Mouse (Mus musculus) kidney, postnatal 0 days (tissue): ENCODE measurements around the gene Supt4a. TPM values are rescaled to one million over a fixed set of nuclear protein-coding genes. Genes with fewer than 3 reads are reported as not detected.

Experiments
- ATAC-seq: fragments of 200-750 bp; cut with Nextera tagmentation; replicated peaks from 2 replicates; pipeline ENCODE4 v1.8.0; 2017; ENCODE audit warnings: low read depth, moderate number of reproducible peaks, moderate TSS enrichment, moderate library complexity; ENCODE audit not compliant: low FRiP score
- DNase-seq: peaks from one replicate; pipeline ENCODE4 v3.0.0-alpha.2; 2016; ENCODE audit warnings: low spot score
- H3K27ac ChIP-seq: fragments of 300-500 bp; sonication (generic); 2 replicates; pipeline ENCODE4 v1.5.1; 2014; ENCODE audit warnings: mild to moderate bottlenecking
- H3K27me3 ChIP-seq: fragments of 300-500 bp; sonication (generic); 2 replicates; pipeline ENCODE4 v1.6.1; 2014; ENCODE audit warnings: low read length, mixed read lengths; ENCODE audit not compliant: insufficient read depth
- H3K36me3 ChIP-seq: fragments of 300-500 bp; sonication (generic); 2 replicates; pipeline ENCODE4 v1.6.1; 2014; ENCODE audit warnings: low read length, mixed read lengths; ENCODE audit not compliant: insufficient read depth
- H3K4me1 ChIP-seq: fragments of 300-500 bp; sonication (generic); replicated peaks from 2 replicates; pipeline ENCODE4 v1.6.1; 2014; ENCODE audit warnings: antibody characterized with exemption, low read length, mixed read lengths; ENCODE audit not compliant: insufficient read depth
- H3K4me2 ChIP-seq: fragments of 300-500 bp; sonication (generic); 2 replicates; pipeline ENCODE4 v1.6.1; 2014; ENCODE audit warnings: mild to moderate bottlenecking, low read length, moderate library complexity, mixed read lengths
- H3K4me3 ChIP-seq: fragments of 300-500 bp; sonication (generic); replicated peaks from 2 replicates; pipeline ENCODE4 v1.5.1; 2014; ENCODE audit warnings: low read depth, low read length
- H3K9ac ChIP-seq: fragments of 300-500 bp; sonication (generic); 2 replicates; pipeline ENCODE4 v1.6.1; 2014; ENCODE audit warnings: low read depth, low read length
- H3K9me3 ChIP-seq: fragments of 300-500 bp; sonication (generic); replicated peaks from 2 replicates; pipeline ENCODE4 v1.6.1; 2016; ENCODE audit warnings: low read length, inconsistent platforms, mixed read lengths
- CTCF ChIP-seq: IDR thresholded peaks from 2 replicates; pipeline ENCODE4 v1.5.1; 2016; ENCODE audit warnings: antibody characterized with exemption, low read depth, mild to moderate bottlenecking, moderate library complexity
- WGBS: fragments of 180-500 bp; shearing (Covaris S2); extraction: QIAGEN DNeasy Blood & Tissue Kit; methylation state at CpG from one replicate; pipeline ENCODE4 v1.1.7; 2014; 5-methylcytosine and 5-hydroxymethylcytosine counted together
- microRNA counts: library from miRNA; unstranded; fragments of <30 nt; microRNA quantifications from one replicate; lab custom pipeline; 2015
- microRNA-seq: library from miRNA; unstranded; fragments of <30 nt; microRNA quantifications from one replicate; pipeline ENCODE4, GENCODE M21; 2016
- polyA plus RNA-seq: library from polyadenylated mRNA; unstranded; fragments of >200 nt; fragmentation: Nextera tagmentation; extraction: Ambion mirVana; gene quantifications from 2 replicates; pipeline ENCODE4 v1.2.1, GENCODE M21; 2015

Gene Supt4a
- polyA plus RNA-seq, 1 experiment from 2014 or later, result 171 TPM

GRCm38 (mm10) chr11:87790088-87790487 is 52.7 kb downstream of the Supt4a start:
- no peak for TF ChIP-seq CTCF
- 93% methylated on average over 6 of the region's 6 CpGs for WGBS
- no peaks in the 10 kb centered on the region for H3K4me1 ChIP-seq
- no peaks in the 10 kb centered on the region for H3K36me3 ChIP-seq
- no peak overlapping the region for H3K4me3 ChIP-seq
- H3K9ac ChIP-seq, result no peak overlapping the region
- H3K27me3 ChIP-seq, result no peaks in the 10 kb centered on the region
- DNase-seq, result no peak
- no peaks in the 10 kb centered on the region for H3K9me3 ChIP-seq
- no peak overlapping the region for H3K4me2 ChIP-seq
- ATAC-seq, result no peak
- H3K27ac ChIP-seq, result no peak overlapping the region

MicroRNAs within 50 kb of the gene (microRNA counts, 519-probe panel; counts per million panel counts)
- 4,795 counts per million, percentile 81 among the panel's probes with 10 or more counts for microRNA mmu-miR-142-3p (lab: Ali Mortazavi, UCI)
- 330 counts per million, percentile 68 among the panel's probes with 10 or more counts for microRNA mmu-miR-142-5p (lab: Ali Mortazavi, UCI)

Small RNAs within 50 kb of the gene (microRNA-seq; reads per million reads assigned to microRNA genes)
- gene Mir142, result not detected
- not detected for gene Mir142b

Other genes starting within 250 kb of the Supt4a start
- not detected in 2 replicates for gene Gm11492, start 170.9 kb upstream of the Supt4a start, polyA plus RNA-seq
- gene Sept4, start 168.6 kb upstream of the Supt4a start, polyA plus RNA-seq, result 146 TPM in 2 replicates
- 19.8 and 21.0 TPM in 2 replicates for gene Mtmr4, start 145.4 kb upstream of the Supt4a start, polyA plus RNA-seq
- 0.11 and 0.16 TPM in 2 replicates for gene Hsf5, start 120.4 kb upstream of the Supt4a start, polyA plus RNA-seq
- gene Rnf43, start 74.8 kb upstream of the Supt4a start, polyA plus RNA-seq, result 5.5 and 6.2 TPM in 2 replicates
- gene Tspoap1, start 23.0 kb downstream of the Supt4a start, polyA plus RNA-seq, result 1.9 and 2.5 TPM in 2 replicates
- 0.12 and 0.52 TPM in 2 replicates for gene Mpo, start 56.0 kb downstream of the Supt4a start, polyA plus RNA-seq
- gene Lpo, start 90.7 kb downstream of the Supt4a start, polyA plus RNA-seq, result 1.0 and 2.0 TPM in 2 replicates
- 10.1 and 12.2 TPM in 2 replicates for gene Mks1, start 115.7 kb downstream of the Supt4a start, polyA plus RNA-seq
- gene Epx, start 138.0 kb downstream of the Supt4a start, polyA plus RNA-seq, result 1.2 and 1.8 TPM in 2 replicates
- gene Olfr462, start 154.7 kb downstream of the Supt4a start, polyA plus RNA-seq, result not detected in 2 replicates
- not detected in 2 replicates for gene Olfr463, start 159.8 kb downstream of the Supt4a start, polyA plus RNA-seq
- not detected in 2 replicates for gene Olfr464, start 183.4 kb downstream of the Supt4a start, polyA plus RNA-seq
- gene Dynll2, start 250.0 kb downstream of the Supt4a start, polyA plus RNA-seq, result 24.0 and 24.7 TPM in 2 replicates